Mouse (Mus musculus) hindlimb bud, embryonic 11.5 days (tissue): Measurements from ENCODE around the gene Samd5.

Experiments
- DNase-seq: peaks from one replicate; pipeline ENCODE4 v3.0.0-alpha.2; 2012; ENCODE audit warnings: low read depth, low spot score; ENCODE audit errors: extremely low spot score

Gene Samd5

DNA sequence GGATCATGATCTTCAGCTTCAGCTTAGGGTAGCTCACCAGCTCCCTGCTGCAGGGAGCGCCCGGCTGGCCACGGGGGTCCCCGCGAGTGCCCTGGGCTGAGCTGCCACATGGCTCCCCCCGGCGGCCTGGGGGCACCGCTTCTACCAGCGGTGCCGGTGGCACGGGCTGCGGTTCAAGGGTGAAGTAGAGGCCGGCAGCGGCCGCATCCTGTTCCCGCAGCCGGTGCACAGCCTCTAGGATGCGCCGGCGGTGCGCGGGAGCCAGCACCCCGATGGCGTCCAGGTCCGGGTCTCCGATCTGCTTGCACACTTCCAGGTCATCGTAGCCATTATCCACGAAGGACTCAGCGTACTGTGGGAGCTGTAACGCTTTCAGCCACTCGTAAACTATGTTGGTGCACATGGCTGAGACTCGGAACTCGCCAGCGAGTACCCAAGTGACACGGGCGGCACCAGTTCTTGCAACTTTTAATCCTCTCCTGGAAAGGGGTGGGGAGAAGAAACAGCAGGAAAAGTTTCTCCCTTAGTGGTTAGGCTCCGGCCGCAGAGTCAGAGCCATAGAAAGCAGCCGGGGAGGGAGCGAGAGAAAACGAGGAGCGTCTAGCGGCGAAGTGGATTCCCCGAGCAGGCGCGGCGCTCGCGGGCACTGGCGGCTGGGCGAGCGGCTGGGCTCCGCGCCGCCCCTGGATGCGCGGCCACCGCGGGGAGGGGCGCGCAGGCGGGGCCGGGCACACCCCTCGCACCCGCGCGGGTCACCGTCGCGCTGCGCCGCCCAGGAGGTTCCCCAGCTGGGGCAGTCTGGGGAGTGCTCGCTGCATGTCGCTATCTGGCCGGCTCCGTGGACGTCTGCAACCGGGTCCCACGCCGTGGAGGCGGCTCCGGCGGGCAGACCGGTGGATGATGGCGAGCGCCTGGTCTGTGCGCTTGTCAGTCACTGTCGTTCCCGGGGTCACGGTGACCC is at the start of gene Samd5:
TSS of gene Samd5 (minus strand) at position 648 of the 961 bp plus-strand sequence.
- DNase-seq, result no peak

DNA sequence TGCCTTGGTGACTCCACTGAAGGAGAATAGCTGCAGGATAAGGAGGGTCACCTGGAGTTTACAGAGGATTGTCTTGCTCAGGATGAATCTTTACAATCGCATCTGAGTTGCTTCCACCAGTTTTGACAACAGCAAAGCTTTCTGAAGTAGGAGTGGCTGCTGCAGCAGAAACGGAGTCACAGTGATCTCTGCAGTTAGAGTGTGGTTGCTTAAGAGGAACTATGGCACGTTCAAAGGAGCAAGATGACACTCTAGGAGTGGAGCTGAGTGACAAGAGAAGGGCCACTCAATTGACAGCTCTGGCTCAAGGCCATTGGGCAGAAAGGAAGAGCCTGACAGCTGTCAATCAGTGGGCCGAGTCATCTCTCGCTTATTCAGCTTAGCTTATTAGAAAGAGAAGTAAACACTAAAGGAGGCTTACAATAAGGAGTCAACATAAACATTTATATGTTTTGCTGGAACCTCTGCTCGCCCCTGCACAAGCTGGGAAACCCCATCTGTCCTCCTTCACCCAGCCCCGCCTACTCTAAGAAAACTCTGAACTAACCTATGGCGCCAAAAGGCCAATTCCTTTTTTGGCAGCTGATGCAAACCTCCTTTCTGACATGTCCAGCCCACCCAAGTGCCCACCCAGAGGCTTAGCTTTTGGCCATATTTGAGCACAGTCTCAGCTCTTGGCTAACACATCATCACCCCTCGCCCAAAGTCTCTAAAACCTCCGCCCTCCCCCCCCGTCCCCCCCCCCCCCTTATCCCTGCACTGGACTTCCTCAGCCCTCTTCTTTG is 47.7 kb upstream of the Samd5 start:
- DNase-seq, result no peak

DNA sequence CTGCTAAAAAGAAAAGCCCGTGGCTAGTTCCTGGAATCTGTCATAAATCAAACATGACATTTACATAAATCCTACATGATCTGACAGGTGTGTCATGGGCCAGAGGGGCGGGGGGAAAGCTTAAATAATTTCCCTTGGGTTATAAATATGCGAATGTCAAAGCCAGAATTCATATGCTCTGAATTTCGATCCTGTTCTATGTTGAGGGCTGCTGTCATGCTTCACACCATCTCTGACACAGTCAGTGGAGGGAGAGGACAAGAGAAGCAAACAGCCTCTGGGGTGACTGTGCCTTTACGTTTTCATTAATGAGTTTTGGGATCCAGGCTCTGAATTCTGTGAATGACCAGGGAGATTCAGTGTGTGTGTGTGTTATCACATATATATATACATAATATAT is 45.0 kb upstream of the Samd5 start:
- no peak for DNase-seq

DNA sequence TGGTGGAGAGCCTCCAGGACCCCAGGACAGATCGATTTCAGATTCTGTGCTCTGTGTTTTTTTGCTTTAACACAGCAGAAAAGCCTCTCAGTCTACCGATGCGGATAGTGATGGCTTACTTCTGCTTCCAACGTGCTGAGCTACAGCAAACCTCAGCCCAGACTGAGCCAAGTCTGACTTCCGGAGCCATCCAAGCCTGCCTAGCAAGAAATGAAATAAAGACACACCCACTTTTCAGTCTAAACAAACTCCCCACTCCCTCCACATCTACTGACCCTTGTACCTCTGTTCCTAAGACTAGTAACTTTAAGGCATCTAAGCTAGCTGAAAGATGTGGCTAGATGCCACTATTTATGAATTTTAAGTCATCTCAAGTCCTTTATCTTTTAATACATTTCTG is 43.1 kb upstream of the Samd5 start:
- no peak for DNase-seq

DNA sequence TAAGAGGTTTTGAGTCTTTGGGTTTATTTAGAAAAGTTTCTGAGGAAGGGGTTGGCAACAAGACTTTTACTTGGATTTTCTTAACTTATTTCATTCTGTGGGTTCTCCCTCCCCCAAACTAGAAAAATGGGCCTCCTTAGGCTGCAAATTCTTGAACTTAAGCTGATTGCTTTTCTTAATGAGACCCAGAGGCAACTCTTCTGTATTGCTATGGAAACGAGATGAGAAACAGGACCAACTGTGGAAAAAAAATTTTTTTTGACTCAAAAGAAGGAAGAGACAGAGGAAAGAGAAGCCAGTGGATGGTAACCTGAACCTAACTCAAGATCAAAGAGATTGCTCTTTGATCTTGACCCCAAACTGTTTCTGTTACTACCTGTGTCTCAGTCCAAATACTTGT is 29.9 kb upstream of the Samd5 start:
- no peak for DNase-seq

DNA sequence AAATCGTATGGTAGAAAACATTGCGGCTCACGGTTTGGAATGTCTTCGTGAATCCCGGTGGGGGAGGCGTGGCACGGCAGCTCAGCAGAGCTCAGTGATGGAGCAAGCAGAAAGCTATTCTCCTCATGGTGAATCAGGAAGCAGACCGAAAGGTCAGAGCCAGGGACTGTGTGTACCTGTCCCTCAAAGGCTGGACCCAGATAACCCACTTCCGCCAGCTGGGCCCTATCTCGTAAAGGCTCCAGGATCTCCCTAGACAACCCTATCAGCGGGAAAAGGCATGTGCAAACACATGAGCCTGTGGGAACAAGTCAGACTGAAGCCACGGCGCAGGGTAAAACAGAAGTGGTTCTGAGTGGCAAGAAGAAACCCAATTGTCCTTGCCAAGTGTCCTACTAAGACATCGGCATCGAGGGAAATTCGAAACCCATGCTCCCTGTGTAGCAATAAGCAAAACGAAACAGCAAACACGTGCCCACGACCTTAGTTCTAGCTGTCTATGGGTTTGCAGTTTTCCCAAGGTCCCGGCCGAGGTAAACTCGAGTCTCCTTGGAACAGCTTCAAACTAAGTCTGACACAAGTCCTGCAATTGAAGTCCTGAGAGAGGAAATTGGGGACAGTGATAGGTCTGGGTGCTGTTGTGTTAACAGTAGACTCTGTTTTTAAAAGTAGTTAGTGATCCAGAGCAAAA is 24.2 kb upstream of the Samd5 start:
- DNase-seq, result no peak

DNA sequence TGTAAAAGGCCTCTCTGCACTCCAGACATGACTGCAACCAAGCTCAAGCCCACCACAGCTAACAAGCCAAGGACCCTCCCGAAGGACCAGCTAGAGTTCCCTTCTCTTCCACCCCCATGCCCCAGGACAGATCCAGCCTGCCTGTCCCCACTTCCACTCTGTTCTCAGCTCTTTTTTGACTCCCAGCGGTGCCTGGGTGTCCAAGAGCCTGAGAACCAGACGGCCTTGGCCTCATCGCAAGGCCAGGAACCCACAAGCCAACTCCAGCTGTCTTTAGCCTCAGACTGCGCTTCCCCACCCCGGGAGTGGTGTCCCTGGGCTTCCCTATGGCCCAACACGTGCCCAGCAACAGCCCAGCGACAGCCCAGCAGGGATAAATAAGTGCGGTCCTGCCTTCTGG is 23.1 kb upstream of the Samd5 start:
- DNase-seq, result no peak

DNA sequence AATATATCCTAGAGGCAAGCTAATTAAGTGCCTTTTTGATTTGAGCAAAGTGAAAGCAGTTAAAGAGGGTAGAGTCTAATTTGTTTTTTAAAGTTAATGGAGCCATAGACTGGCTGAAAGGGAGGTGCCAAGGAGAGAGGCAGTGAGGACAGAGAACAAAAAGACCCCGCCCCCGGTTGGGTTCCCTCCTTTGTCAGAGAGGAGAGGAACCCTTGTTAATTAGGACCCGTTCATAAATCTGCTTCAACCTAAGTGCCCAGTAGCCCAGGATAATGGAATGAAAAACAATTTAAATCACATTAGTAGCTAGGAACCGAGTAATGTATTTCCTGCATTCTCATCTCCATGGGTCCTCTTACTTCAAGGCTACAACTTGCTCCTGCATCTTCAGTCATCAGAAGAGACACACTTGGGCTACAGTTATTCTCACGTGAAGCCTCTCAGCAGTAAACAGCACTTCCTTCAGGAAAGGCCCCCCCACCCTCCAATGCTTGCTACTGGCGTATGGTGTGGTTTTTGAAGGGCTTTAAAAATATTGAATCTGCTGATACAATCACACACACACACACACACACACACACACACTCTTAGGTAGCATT is 21.6 kb upstream of the Samd5 start:
- no peak for DNase-seq

DNA sequence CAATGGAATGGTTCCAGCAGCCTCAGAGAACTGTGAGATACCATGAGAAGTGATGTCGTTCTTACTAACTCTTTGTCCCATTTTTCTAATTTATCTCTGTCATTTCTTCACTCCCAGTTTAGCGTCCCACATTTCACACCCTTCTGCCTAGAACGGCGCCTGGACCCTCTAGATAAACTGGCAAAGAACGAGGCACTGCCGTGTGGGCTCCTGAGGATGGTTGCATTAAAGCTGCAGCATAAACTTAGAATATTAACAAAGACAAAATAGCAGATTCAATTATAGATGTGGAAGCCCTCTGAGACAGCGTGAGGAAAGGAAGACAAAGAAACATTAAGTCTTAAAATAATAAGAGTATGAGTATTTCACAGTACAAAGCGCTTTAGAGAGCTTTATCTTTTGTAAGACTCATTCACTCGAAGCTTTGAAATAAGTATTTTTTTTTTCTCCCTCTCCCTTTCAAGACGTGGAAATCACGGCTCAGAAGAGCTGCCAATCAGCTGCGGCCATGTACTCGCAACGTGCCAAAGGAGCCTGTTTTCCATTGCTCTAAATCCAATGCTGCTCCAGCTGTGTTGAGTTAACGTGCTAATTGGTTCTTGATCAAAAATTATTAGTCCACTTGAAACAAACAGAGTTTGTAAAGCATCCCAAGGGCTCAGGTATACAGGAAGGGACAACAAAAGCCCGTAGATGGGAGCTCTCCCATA is 19.1 kb upstream of the Samd5 start:
- no peak for DNase-seq

DNA sequence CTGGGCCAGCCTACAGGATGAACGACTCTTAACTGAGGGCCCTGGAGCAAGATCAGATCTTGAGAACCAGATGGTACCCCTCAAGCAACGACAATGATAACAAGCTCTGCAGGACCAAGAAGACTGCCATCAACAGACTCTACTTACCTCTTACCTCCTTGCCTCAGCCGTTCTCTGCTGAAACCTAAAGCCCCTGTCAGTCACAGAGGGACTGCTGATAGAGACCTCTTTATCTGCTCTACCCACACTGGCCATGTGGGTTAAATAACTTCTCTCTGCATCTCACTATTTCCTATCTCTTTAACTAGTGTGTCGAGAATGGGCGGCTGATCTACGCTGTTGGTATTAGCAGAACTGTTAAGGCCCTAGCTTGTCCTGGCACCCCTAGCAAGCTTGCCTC is 5.9 kb upstream of the Samd5 start:
- no peak for DNase-seq

DNA sequence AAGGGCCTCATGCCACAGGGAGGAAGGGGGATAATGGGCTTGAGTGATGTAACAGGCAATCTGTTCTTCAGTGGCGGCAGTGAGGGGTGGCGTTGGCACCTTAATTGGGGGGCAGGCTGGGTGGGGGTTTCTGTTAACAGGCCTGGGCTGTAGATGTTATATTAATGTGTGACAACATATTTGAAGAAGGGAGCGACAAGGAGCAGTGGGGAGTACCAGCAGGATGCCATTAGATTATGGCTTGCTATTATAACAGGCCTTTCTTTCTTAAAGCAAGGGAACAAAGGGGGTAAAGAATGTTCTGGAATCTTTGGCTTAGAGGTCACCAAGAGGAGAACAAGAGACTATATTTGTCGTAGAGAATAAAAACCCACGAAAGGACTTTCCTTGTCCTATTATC is 4.9 kb upstream of the Samd5 start:
- DNase-seq, result no peak

DNA sequence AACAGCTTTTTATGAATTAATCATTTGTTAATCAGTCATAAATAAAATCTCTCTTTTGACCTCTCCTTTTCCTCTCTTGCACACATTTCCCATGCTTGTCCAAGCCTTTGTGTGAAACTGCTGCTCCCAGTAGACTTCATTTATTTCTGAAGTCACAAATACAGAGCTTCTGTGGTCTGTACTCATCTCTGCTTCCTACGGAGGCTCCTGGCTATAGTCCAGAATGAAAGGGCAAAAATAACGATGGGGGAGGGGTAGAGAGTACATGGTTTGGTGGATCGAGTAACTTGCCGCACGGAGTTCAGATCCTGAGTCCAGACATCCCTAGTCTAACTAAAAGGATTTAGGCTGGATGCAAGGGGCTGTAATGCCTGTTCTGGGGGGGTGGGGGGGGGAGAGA is 3.1 kb upstream of the Samd5 start:
- DNase-seq, result no peak

DNA sequence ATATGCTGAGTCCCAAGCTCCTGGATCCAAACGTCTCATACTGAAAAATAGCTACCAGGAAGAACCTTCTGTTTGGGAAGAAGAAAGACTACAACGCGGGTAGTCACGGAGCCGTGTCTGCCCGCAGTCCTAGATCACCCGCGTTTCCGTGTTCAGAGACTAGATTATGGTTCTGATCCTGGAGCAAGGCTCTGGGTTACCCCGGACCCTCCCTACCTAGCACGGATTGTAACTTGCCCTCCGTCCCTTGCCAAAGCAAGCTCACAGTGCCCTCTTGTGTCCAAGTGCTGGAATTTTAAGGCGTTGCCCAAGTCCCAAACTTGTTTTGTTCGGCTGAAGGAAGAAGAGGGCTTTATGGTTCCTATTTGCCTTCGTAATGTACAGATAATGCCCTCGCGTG is 1.9 kb upstream of the Samd5 start:
- peak; percentile 68 for DNase-seq

DNA sequence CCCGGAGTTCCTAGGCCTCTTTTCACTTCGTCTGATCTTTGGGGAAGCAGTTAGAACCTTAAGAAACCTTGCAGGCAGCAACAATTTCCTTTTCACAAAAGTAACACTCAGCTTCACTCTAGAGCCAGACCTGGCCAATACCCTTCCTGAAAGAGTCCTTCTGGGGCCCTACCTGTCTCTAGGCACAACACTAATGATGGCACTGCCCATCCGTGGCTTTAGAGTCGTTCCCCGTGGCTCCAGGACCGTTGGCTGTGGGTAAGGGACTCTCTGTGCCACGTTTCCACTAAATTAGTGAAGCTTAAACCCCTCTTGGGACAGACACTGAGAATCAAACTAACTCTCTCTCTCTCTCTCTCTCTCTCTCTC is 1.4 kb upstream of the Samd5 start:
- DNase-seq, result no peak

DNA sequence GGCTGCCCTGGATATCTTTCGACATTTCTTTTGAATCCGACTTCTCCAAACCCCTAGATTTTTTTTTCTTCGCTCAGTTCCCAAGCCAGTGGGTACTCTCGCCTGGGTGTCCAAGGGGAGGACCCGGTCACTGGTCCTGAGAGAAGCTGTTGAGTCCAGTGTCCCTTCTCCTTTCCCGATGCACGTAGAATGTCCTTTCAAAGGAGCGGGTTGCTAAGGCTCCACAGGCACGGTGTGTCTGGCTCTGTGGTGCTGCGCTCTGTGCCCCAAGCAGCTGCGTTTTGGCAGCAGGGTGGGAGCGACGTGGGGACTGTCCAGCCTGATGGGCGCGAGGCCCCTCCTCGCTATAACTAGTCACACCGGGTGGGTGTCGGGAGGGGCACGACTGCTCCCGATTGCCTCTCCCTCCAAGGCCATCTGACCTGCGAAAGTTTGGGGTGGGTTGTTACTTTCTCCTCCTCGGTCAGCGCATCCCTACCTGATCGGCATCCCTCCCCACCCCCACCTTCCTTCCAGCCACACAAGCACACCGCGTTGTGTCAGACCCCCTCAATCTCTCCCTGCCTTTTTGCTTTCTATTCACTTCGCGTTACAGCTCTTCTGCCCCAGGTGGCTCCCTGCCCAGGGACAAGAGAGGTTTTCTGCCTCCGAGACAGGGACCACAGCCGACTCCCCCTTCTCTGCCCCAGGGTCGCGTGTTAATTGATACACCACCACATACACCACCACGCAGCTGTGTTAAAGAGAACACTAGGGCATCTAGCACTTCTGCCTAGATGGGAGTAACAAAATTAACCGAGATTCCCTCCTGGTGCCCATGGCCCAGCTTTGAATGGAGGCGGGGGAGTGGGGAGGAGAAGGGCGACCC is 776 bp upstream of the Samd5 start:
- no peak for DNase-seq

DNA sequence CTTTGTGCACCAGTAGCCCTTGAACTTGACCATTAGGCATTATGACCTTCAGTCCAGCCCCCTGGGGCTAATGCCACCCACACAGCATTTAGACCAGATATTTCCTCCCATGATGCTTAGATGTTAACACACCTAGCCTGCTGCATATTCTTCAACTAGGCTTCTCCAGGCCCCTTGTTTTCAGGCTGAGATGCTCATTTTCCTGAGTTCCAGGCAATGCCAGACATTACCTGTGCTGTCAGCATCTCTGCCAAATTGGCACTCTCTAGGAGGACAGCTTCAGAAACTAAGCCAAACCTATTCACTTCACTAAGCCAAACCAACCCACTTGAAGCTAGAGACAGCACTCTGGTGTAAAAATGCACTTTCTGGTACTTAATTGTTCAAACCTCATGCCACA is 1.7 kb downstream of the Samd5 start:
- DNase-seq, result no peak

DNA sequence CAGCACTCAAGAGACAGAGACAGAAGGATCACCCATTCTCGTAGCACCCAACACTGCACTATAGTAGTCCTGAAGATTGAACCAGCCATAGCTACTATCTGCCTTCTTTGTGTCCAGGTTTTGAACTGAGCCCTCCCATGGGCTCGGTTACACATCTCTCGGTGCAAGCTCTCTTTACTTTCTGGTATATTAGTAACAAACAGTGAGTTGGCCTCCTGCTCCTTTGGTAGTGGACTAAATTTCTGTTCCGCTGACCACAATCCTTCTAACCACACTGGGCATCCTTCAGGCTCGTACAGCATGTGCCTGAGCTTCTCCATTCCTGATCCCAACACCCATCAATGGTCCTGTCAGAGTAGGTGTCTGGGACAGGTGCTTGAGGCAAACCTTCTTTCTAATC is 2.3 kb downstream of the Samd5 start:
- DNase-seq, result no peak

DNA sequence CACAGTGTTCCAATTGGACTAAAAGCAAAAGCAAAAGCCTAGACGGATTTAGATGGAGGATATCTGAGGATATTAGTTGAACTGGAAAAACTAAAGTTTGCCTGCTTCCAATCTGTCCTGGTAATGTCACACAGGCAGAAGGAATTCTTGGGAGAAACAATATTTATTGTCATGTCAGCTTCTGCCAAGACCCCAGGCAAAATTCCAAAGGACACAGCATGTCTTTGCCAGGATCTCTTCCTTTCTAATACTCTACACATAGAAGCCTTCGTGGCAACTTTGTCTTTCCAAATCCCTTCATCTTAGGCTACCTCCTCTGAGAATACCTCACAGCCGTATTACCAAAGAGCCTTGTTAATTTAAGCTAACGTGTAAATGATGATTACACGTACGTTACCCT is 4.7 kb downstream of the Samd5 start:
- DNase-seq, result no peak

DNA sequence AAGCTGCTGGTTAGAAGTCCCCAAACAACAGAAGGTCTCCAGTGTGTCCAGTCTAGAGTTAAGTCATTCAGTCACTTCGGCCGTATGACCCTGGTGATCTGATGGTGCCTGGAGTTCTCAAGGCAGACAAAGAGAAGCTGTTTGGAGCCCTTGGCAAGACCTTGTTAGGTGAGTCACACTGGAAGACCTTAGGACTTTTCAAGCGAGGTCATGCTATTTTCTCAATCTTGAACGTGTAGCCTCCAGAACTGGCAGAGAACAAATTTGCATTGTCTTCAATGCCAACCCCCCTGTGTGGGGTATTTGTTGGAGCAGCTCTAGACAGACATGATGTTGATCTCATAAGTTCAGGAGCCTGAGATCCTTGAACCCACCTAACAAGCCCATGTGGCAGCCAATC is 6.2 kb downstream of the Samd5 start:
- no peak for DNase-seq

DNA sequence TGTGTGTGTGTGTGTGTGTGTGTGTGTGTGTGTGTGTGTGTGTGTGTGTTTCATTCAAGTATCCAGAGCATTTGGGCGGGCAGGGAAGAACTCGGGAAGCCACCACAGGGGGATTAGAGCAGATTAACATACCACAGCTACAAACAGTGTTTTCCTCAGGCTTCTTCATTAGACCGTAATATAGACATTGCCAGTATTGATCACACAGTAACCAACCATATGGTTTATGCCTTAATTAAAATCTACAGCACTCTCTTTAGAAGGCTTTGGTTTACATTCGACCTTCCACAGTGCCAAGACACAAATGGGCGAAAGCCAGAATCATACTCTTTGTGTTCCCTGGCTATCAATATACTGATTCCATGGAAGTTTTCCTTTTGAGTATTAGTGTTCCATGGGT is 22.1 kb downstream of the Samd5 start:
- no peak for DNase-seq
